ENCODE assay signal across 8 mouse cellular contexts in genomic region chr8:85397508-85397907, GRCm38 (mm10). TPM values are rescaled to one million over a fixed set of nuclear protein-coding genes. Genes with fewer than 3 reads are reported as not detected.
DNase-seq lines count a peak whose midpoint lies in the region; TF ChIP-seq lines count a peak whose summit lies in the region.

No protein-coding gene starts in this region.

- no peaks in the 10 kb centered on the region for H3K27me3 ChIP-seq in liver, adult 2 months (ENCODE audit: control insufficient read depth, insufficient read depth, low read length)

- no peak for TF ChIP-seq POLR2A in liver, adult 2 months (IDR thresholded peaks at IDR 0.05; ENCODE audit: extremely low read depth, insufficient read depth, low read length)

- no peaks in the 10 kb centered on the region for H3K79me2 ChIP-seq in liver, adult 2 months (ENCODE audit: control insufficient read depth, insufficient read depth, low read length)

- H3K27ac ChIP-seq in liver, adult 2 months (replicated peaks; ENCODE audit: insufficient read depth, low read depth, low read length): no peak overlapping the region

- peak; percentile 36 to 59 for DNase-seq in left cerebral cortex, adult 18-20 months (ENCODE audit: low spot score in 2 of 2)
- no peak for DNase-seq in left cerebral cortex, postnatal 36 days (ENCODE audit: low spot score in 2 of 2)
- DNase-seq in MEL-GATA-1-ER (ENCODE audit: extremely low read depth, low read depth): peak; percentile 76
- peak; percentile 44 for DNase-seq in c-Kit-positive CD71-negative TER-119-negative erythroid progenitor cells, embryonic 14.5 days (ENCODE audit: low read depth)
- peak; percentile 58 to 75 for DNase-seq in heart, postnatal 14 days
- peak; percentile 14 for DNase-seq in liver, adult 2 months (ENCODE audit: extremely low read depth, low read depth, low spot score)
- DNase-seq in retina, embryonic 14.5 days (ENCODE audit: low spot score): peak; percentile 75
- no peak for DNase-seq in frontal cortex, postnatal 36 days (ENCODE audit: low spot score in 2 of 2)

- H3K4me3 ChIP-seq in liver, adult 2 months (ENCODE audit: insufficient read depth, low read depth, low read length): no peak overlapping the region

- H3K9ac ChIP-seq in liver, adult 2 months (ENCODE audit: low read depth, low read length): no peak overlapping the region

- peak; percentile 47 for TF ChIP-seq CTCF in liver, adult 2 months (IDR thresholded peaks at IDR 0.05; ENCODE audit: low read depth, low read length)

- intact Hi-C loops in left cerebral cortex, postnatal 36 days (cut with DNase I): no loop called here
- intact Hi-C loops in heart, postnatal 14 days (cut with DNase I): loop anchor here (1.0 to 5.0 kb wide), 2 partner anchors 35 to 86 kb away; no protein-coding TSS in a partner anchor

- H3K4me1 ChIP-seq in liver, adult 2 months (ENCODE audit: control insufficient read depth, insufficient read depth, low read length): no peaks in the 10 kb centered on the region

- WGBS in liver, adult 2 months: 44% methylated on average over 5 of the region's 5 CpGs

- no peaks in the 10 kb centered on the region for H3K36me3 ChIP-seq in liver, adult 2 months (ENCODE audit: control insufficient read depth, insufficient read depth, low read length)

RNA-seq across cellular contexts. Expression of gene Mylk3, which starts 11.4 kb away (rescaled TPM):
- total RNA-seq in left cerebral cortex, adult 18-20 months (2021): 1 to 10 TPM; 4.5 to 6.2 TPM
- 1 to 10 TPM; 2.3 to 3.2 TPM for total RNA-seq in left cerebral cortex, postnatal 36 days (2021)
- total RNA-seq in heart, postnatal 14 days (2021): 100 to 1,000 TPM; 332 to 359 TPM
- total RNA-seq in liver, adult 2 months (2014; rRNA removed): 0.34 and 0.55 TPM in 2 replicates
- 0.20 and 0.39 TPM in 2 replicates for polyA plus RNA-seq in liver, adult 2 months (2012; rRNA removed)

RNA-seq across cellular contexts. Expression of gene 4921524J17Rik, which starts 35.1 kb away (rescaled TPM):
- 10 to 100 TPM; 11.4 to 13.2 TPM for total RNA-seq in left cerebral cortex, adult 18-20 months (2021)
- 10 to 100 TPM; 11.1 to 14.2 TPM for total RNA-seq in left cerebral cortex, postnatal 36 days (2021)
- 10 to 100 TPM; 20.7 to 23.2 TPM for total RNA-seq in heart, postnatal 14 days (2021)
- 6.2 and 8.6 TPM in 2 replicates for total RNA-seq in liver, adult 2 months (2014; rRNA removed)
- 2.9 TPM in 2 replicates for polyA plus RNA-seq in liver, adult 2 months (2012; rRNA removed)

Comparison
In these comparisons a context has a peak if more than half of its experiments do, and no peak if none do; other contexts are left out.
1. DNase-seq: peak in left cerebral cortex, adult 18-20 months (2 of 2), MEL-GATA-1-ER (single experiment), c-Kit-positive CD71-negative TER-119-negative erythroid progenitor cells, embryonic 14.5 days (single experiment), heart, postnatal 14 days (2 of 2), liver, adult 2 months (single experiment) and retina, embryonic 14.5 days (single experiment); none in left cerebral cortex, postnatal 36 days (0 of 2) and frontal cortex, postnatal 36 days (0 of 2).
2. RNA of gene Mylk3, which starts 11.4 kb away (total RNA-seq): 332 to 359 TPM in heart, postnatal 14 days; 4.5 to 6.2 TPM in left cerebral cortex, adult 18-20 months, 2.3 to 3.2 TPM in left cerebral cortex, postnatal 36 days and 0.34 to 0.55 TPM in liver, adult 2 months; every median in the first group is over 10 times any median in the second.